Mouse (Mus musculus) cerebellum, adult 11-12 months (tissue): ENCODE results near the gene Rdh16f1.

Source experiments
- DNase-seq: peaks from one replicate; pipeline ENCODE4 v3.0.0; 2022

Rdh16f1 gene

DNA sequence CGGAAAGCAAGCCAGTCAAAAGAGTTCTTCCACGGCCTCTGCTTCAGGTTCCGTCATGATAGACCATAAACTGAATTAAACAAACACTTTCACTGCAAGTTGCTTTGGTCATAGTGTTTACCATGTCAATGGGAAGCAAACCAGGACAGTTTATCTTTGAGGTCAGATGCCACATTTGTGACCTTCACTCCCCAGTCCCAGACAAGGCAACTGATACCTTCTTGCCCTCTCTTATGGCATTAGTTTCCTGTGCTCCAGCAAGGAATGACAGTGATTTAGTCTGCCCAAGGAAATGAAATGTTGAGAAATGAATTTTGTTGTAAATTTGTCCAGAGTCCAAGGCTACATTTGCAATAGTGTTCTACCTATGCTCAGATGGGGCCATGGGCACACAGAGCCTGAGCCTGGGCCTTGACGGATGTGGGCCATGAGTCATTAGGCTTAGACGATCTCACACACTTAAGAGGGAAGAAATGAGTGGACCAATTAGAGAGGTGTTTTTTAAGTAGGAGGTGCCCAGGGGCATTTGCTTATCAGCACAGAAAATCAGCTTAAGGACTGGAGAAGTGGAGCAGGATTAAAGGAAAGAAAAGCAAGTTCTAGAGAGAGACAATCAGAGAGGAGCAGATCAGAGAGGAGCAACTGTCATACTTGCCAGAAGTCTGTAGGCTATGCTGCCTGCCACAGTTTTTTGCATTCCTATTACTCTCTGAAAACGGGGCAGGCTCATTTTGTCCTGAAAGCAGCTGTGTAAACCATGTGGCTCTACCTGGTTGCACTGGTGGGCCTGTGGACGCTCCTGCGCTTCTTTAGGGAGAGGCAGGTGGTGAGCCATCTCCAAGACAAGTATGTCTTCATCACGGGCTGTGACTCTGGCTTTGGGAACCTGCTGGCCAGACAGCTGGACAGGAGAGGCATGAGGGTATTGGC, at the start of gene Rdh16f1, which contains the start of gene Rdh1:
TSS of gene Rdh16f1 (plus strand) at position 607 of the 930 bp plus-strand sequence.
TSS of gene Rdh1 (plus strand) at position 541 of the 930 bp plus-strand sequence.
- DNase-seq = no peak

DNA sequence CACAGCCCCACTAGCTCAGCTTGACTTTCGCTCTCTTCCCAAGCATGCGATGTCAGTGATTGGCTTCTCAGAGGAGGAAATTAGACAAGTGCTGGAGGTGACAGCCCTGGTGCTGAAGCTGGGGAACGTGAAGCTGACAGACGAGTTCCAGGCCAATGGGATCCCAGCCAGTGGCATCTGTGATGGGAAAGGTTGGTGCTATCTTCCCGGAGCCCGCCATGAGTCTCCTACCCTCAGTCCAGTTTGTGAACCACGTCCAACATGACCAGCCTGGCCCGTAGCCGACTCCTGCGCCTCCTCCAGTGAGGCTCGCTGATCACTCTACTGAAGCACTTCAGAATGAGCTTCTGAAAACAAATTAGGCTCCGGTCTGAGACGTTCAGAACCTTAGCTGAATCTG, 49.3 kb upstream of the Rdh16f1 start:
- no peak for DNase-seq

DNA sequence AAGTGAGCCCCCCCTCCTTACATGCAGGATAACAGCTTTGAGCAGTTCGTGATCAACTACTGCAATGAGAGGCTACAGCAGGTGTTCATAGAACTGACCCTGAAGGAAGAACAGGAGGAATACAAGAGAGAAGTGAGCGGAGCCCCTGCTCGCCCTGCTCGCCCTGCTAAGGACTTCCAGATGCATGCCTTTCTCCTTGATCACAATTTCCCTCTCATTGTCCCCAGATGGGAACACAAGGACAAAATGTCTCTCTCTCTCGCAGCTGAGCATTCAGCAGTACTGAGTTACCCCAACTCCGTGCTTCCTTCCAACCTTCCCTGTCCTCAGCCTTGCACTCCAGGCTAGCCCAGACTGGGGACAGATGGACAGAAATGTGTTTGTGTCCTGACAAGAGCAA, 46.9 kb upstream of the Rdh16f1 start:
- DNase-seq = no peak

DNA sequence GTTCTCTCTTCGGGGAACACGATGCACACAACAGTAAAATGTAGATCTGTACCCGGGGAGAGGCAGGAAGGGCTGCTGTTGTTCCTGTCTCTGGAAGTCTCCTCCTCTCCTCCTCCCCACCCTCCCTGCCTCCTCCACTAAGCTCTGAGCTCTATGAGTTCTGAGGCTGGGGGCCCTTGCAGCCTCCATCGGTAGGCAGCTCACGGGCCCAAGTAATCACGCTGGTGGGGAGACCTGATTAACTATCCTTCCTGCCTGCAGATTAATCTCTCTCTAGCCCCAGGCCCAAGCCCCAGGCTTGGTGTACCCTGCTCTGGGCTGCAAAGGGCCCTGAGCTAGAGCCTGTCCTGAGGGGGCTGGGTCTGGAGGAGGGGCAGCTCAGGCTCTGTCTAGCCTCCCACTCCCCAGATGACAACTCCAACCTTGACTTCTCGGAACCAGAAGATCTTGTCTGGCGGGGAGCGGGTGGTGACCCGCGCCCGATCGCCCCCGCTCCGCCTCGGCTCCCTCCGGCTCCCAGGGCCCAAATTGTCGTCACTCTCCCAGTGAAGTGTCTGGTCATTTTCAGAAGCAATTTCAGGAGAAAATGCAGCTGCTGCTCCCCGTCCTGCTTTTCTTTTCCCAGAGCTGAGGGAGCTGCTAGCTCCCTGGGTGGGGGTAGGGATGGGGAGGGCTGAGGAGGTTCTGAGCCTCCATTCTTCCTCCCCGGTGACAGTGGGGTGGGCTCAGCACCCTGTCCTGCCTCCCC, 37.7 kb upstream of the Rdh16f1 start:
- no peak for DNase-seq

DNA sequence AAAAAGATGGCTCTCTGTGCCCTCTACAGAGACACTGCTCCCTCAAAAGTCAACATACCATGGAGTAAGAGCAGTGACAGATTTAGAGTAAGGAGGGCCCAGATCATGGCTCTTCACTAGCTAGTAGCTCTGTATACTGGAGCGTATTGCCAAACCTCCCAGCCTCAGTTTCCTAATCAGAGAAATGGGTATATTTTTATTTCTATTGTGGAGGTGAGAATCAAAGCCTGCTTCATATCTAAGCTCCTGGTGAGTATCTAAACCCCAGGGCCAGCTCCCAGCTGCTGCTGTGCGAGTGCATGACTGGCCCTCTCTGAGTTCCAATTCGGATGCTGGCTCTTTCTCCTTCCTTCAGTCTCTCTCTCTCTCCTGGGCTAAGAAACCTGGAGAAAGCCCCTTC, 35.4 kb upstream of the Rdh16f1 start, which contains the start of gene Tac2:
TSS of gene Tac2 (plus strand) at position 301 of the 400 bp plus-strand sequence.
- DNase-seq = no peak

DNA sequence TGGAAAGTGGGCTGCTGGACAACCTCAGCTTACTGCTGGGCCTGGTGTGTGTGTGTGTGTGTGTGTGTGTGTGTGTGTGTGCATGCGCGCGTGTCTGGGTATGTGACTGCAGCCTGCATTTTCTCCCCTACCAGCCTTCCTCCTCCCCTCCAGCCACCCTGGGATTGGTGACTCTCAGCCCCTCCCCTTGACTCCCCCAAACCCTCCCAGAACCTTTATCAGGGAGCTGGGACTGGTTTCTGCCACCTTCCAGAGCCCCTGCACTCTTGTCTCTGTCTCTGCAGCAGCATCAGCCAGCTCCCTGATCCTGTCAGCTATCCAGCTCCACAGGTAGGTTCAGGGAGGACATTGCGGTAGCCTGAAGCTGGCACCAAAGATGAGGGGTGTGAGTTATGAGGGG, 34.5 kb upstream of the Rdh16f1 start:
- no peak for DNase-seq

DNA sequence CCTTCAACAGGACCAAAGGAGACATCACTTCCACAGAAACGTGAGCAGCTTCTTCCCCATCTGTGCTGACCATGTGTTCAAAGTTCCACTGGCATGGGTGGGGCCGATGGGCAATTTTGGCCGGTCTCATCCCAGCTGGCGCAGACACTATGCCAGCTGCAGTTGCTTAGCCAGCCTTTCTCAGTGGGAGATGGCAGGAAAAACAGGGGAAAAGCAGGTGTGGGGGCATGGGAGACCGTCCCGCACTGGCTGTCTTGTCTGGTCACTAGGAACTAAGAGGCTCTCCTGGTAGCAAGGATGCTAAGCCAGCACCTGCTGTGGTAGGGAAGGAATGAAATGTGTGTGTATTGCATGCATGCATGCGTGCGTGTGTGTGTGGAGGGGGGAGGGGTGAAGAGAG, 31.1 kb upstream of the Rdh16f1 start:
- DNase-seq = no peak

- DNase-seq = no peak
Measured at GRCm38 (mm10) chr10:127730285-127730932, 29.2 kb upstream of the Rdh16f1 start.

DNA sequence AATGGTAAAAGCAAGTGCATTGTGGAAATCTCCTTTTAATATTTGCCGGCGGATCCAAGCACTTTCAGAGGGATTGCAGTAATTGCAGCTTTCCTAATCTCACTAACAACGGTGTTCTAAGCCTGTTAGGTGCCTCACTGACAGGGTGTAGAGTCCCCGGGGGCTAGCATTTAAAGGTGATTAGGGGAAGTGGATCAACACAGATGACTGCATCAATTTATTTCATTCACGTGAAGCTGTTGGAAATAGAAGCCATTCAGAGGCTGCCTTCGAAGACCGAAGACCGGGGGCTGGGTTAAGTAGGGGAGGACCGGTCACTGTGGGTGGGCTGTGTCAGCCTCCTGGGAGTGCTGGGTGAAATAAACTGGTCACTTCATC, 28.7 kb upstream of the Rdh16f1 start:
- DNase-seq = no peak

- no peak for DNase-seq
Measured at GRCm38 (mm10) chr10:127731397-127731796, 28.2 kb upstream of the Rdh16f1 start.

- DNase-seq = no peak
Measured at GRCm38 (mm10) chr10:127734434-127734833, 25.2 kb upstream of the Rdh16f1 start.

- DNase-seq = no peak
Measured at GRCm38 (mm10) chr10:127736266-127736665, 23.3 kb upstream of the Rdh16f1 start.

DNA sequence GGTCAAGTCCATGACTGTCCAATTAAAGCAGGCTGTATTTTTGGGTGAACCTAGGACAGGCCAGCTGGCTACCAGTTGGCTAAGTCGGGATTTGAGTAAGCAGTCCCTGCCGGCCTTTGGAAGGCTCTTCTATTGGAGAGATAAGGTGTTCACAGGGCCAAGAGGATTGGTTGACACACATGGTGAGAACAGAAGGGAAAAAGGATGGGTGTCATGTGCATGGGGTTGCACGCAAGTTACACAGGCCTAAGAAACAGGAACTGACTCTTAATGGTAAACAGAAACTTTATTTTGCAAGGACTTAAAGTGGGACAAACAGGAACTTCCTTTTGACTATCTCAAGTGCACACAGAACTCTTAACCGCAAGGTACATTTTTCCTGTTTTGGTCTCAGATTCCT, 22.7 kb upstream of the Rdh16f1 start:
- DNase-seq = no peak

- no peak for DNase-seq
Measured at GRCm38 (mm10) chr10:127737552-127737951, 22.0 kb upstream of the Rdh16f1 start.

DNA sequence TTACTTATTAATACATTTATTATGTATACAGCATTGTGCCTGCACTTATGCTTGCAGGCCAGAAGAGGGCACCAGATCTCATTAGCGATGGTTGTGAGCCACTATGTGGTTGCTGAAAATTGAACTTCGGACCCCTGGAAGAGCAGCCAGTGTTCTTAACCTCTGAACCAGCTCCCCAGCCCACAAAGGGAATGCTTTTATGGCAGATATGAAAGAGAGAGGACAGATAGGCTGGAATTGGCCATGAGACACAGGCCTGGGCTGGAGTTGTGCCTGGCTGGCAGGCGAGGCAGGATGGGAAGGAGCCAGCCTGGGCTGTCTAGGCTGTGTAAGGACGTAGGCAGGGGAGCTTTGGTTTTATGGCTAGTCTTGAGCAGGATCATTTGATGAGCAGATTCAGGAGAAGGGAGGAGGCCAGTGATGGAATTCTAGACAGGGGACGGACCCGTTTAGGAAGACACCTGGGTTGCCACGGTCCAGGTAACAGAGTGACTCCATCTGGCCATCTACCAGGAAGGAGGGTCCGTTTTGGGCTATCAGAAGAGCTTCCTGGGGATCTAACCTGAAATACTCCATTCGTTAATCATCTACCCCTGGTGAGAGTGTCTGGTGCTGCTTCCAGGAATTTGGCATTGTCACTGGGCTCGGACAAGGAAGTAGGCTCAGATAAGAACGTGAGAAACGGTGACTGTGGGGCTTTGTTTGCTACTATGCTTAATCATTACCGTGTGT, 21.3 kb upstream of the Rdh16f1 start:
- peak; percentile 26 for DNase-seq

DNA sequence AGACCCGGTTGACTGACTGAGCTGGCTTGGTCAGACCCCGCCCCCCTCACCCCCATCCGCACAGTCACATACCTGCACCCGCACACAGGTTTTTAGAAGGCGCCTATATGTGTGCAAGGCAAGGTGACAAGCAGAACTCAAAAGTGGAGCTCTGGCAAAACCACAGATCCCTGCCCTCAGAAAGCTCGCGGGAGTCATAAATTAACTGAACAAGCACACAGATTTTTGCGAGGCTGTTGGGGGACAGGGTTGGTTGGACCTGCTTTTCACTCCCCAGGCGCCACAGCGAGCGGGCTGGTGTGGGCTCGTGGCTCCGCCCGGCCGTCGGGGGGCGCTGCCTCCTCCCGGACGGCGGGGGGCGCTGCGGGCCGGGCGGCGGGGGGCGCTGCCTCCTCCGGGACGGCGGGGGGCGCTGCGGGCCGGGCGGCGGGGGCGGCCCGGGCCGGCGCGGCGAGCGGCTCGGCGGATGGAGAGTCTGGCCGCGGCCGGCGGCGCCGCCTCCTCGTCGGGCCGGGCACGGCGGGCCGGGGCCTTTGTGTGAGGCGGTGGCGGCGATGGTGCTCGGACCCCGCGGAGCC, 20.4 kb upstream of the Rdh16f1 start, which contains the start of gene Zbtb39:
TSS of gene Zbtb39 (plus strand) at position 456 of the 578 bp plus-strand sequence.
- DNase-seq = peak; percentile 72

GRCm38 (mm10) chr10:127739661-127740161, 19.9 kb upstream of the Rdh16f1 start:
- peak; percentile 30 for DNase-seq

- DNase-seq = no peak
Measured at GRCm38 (mm10) chr10:127744661-127745060, 14.9 kb upstream of the Rdh16f1 start.

DNA sequence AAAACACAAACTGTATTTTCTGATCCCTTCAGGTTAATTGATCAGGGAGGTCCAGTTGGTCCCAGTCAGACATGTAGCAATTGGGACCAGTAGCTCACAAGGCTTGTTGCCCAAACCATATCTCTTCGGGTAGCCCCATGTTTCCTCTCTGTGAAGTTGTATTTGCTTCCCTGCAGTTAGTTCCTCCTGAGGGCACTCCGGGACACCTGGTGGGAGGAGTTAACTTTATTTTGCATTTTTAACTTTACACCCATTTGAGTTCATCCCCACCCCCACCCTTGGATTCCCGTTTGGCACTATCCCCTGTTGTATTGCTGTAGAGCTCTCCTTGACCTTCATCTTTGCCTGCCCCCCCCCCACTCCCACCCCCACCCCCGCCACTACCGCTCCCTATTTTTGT, 13.7 kb upstream of the Rdh16f1 start:
- no peak for DNase-seq

DNA sequence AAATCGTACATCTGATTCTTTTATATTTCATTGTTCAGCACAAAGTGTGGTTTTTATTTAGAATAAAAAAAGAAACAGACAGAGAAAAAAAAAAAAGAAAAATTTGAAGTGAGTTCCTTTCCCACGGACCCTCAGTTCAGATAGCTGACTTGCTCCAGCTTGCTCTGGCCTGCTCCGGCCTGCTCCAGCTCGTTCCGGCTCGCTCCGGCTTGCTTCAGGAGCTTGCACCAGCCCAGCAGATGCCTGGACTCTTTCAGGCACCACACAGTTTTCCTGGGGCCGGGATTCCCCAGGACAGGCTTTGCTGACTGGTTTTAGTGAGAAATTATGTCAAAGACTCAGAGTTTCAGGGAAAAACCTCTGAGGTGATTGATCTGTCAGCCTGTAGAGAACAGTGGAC, 12.3 kb upstream of the Rdh16f1 start:
- no peak for DNase-seq

DNA sequence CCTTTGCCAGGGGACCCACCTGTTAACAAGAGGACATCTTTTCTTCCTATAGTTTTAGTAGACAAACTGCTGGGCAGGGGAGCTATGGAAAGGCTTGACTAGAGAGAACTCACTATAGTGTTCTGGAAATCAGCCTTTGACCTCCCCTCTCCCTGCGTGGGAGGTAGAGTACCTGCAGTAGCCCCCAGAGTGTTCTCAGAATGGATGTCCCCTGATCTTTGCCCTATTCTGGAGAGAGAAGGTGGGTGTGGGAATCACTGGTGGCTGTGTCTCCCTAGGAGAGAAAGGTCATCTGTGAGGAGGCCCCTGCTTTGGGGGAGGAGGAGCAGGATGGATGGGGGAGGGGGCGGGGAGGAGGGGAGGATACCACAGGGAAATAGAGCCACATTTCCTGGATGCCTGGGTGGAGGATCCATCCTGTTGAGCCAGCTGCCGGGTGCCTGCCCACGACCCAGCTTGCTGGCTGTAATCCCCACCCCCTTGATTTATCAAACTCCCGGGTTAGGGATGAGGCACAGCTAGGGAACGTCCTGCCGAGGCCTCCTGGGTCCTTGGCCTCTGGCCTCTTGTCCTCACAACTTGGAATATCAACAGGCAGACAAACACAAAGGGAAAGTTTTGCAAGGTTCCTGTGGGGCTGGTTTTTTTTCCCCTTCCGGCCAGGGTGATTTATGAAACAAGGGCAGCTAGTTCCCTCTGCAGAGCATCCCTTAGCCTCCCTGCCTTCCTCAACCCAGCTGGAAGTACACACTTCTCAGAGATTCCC, 10.6 kb upstream of the Rdh16f1 start:
- no peak for DNase-seq
